Mouse (Mus musculus): ENCODE results near the gene Wdr20. TPM values are rescaled to one million over a fixed set of nuclear protein-coding genes. Genes with fewer than 3 reads are reported as not detected.

The Wdr20 gene
- total RNA-seq, 2 experiments from 2014 or later: 28.2 to 32.0 TPM

- intact Hi-C loops (cut with DNase I): loop anchor here (2.0 to 5.0 kb wide), 2 partner anchors 147 to 149 kb away; no protein-coding TSS in a partner anchor
- peak; percentile 95 to 97 for DNase-seq
These were observed 107.6 kb downstream of the Wdr20 start for GRCm38 (mm10) chr12:110845131-110845880.

GRCm38 (mm10) chr12:110846191-110846765 is 108.5 kb downstream of the Wdr20 start:
- DNase-seq: no peak
- intact Hi-C loops (cut with DNase I): loop anchor here (5.0 kb wide), 1 partner anchor 146 kb away; no protein-coding TSS in a partner anchor

- peak; percentile 91 to 93 for DNase-seq
- intact Hi-C loops (cut with DNase I): loop anchor here (1.0 kb wide), 1 partner anchor 39 kb away; the partner anchor contains the start of genes Cinp and Tecpr2
These were observed 112.5 kb downstream of the Wdr20 start, which contains the start of gene Zfp839 for GRCm38 (mm10) chr12:110850010-110850928. Gene Zfp839 (plus strand): TSS chr12:110850253.

- DNase-seq: peak in 1 of 2 experiments; percentile 18
- intact Hi-C loops (cut with DNase I): loop anchor here (1.0 kb wide), 1 partner anchor 38 kb away; the partner anchor contains the start of genes Cinp and Tecpr2
These were observed 113.1 kb downstream of the Wdr20 start for GRCm38 (mm10) chr12:110850929-110851256.

GRCm38 (mm10) chr12:110851414-110851813 is 113.7 kb downstream of the Wdr20 start:
- no peak for DNase-seq
- intact Hi-C loops (cut with DNase I): no loop called here

GRCm38 (mm10) chr12:110851923-110852322 is 114.2 kb downstream of the Wdr20 start:
- DNase-seq: no peak
- intact Hi-C loops (cut with DNase I): no loop called here

Other genes starting within 250 kb of the Wdr20 start
- 100 to 1,000 TPM; 143 to 146 TPM for gene Dync1h1, start 136.5 kb upstream of the Wdr20 start, total RNA-seq (2021)
- not detected for gene 1700001K19Rik, start 55.3 kb upstream of the Wdr20 start, total RNA-seq (2021)
- gene Hsp90aa1, start 35.2 kb upstream of the Wdr20 start, total RNA-seq (2021): 100 to 1,000 TPM; 136 to 209 TPM
- gene Mok, start 103.0 kb downstream of the Wdr20 start, total RNA-seq (2021): 1 to 10 TPM in 1 of 2 experiments, under 1 TPM in 1; 0.75 to 1.1 TPM
- gene Zfp839, start 112.3 kb downstream of the Wdr20 start, total RNA-seq (2021): 10 to 100 TPM; 11.1 to 11.7 TPM
- 10 to 100 TPM; 34.2 to 34.8 TPM for gene Cinp, start 151.2 kb downstream of the Wdr20 start, total RNA-seq (2021)
- gene Tecpr2, start 151.3 kb downstream of the Wdr20 start, total RNA-seq (2021): 1 to 10 TPM; 5.1 to 5.6 TPM
- gene Ankrd9, start 241.1 kb downstream of the Wdr20 start, total RNA-seq (2021): 10 to 100 TPM; 67.9 to 85.3 TPM